Mouse (Mus musculus) limb, embryonic 11.5 days (tissue): ENCODE data around the gene Thap4. TPM values are rescaled to one million over a fixed set of nuclear protein-coding genes. Genes with fewer than 3 reads are reported as not detected.

ENCODE experiments used
- ATAC-seq: fragments of 200-750 bp; cut with Nextera tagmentation; 2 replicates; pipeline ENCODE4 v1.8.0; 2017; ENCODE audit warnings: low read depth; ENCODE audit not compliant: insufficient number of reproducible peaks, low FRiP score, low TSS enrichment
- DNase-seq: peaks from one replicate; pipeline ENCODE4 v3.0.0-alpha.2; 2015; ENCODE audit warnings: low spot score
- H3K27ac ChIP-seq: fragments of 300-500 bp; sonication (generic); replicated peaks from 2 replicates; pipeline ENCODE4 v1.5.1; 2014; ENCODE audit warnings: low read depth, mild to moderate bottlenecking, low read length
- H3K27me3 ChIP-seq: fragments of 300-500 bp; sonication (generic); 2 replicates; pipeline ENCODE4 v1.6.1; 2014; ENCODE audit warnings: mild to moderate bottlenecking, low read length, mixed read lengths; ENCODE audit not compliant: control insufficient read depth, insufficient read depth
- H3K36me3 ChIP-seq: fragments of 300-500 bp; sonication (generic); 2 replicates; pipeline ENCODE4 v1.6.1; 2014; ENCODE audit warnings: mild to moderate bottlenecking, low read length, moderate library complexity, mixed read lengths; ENCODE audit not compliant: control insufficient read depth, insufficient read depth
- H3K4me1 ChIP-seq: fragments of 300-500 bp; sonication (generic); 2 replicates; pipeline ENCODE4 v1.6.1; 2014; ENCODE audit warnings: low read length, mixed read lengths; ENCODE audit not compliant: control insufficient read depth, insufficient read depth
- H3K4me2 ChIP-seq: fragments of 300-500 bp; sonication (generic); 2 replicates; pipeline ENCODE4 v1.6.1; 2014; ENCODE audit warnings: low read depth, mild to moderate bottlenecking, moderate library complexity; ENCODE audit not compliant: severe bottlenecking
- H3K4me3 ChIP-seq: fragments of 300-500 bp; sonication (generic); 2 replicates; pipeline ENCODE4 v1.5.1; 2014; ENCODE audit warnings: low read depth, low read length
- H3K9ac ChIP-seq: fragments of 300-500 bp; sonication (generic); 2 replicates; pipeline ENCODE4 v1.6.1; 2014; ENCODE audit warnings: mild to moderate bottlenecking, low read length
- H3K9me3 ChIP-seq: fragments of 300-500 bp; sonication (generic); 2 replicates; pipeline ENCODE4 v1.6.1; 2016; ENCODE audit warnings: low read length; ENCODE audit not compliant: control insufficient read depth
- WGBS: fragments of 180-500 bp; shearing (Covaris S2); extraction: QIAGEN DNeasy Blood & Tissue Kit; methylation state at CpG from one replicate; pipeline ENCODE4 v1.1.7; 2014; 5-methylcytosine and 5-hydroxymethylcytosine counted together
- polyA plus RNA-seq: library from polyadenylated mRNA; unstranded; fragments of >200 nt; fragmentation: Nextera tagmentation; extraction: Ambion mirVana; gene quantifications from 2 replicates; pipeline ENCODE4 v1.2.1, GENCODE M21; 2014

Gene Thap4
- polyA plus RNA-seq, 1 experiment from 2014 or later: 44.0 TPM

DNA sequence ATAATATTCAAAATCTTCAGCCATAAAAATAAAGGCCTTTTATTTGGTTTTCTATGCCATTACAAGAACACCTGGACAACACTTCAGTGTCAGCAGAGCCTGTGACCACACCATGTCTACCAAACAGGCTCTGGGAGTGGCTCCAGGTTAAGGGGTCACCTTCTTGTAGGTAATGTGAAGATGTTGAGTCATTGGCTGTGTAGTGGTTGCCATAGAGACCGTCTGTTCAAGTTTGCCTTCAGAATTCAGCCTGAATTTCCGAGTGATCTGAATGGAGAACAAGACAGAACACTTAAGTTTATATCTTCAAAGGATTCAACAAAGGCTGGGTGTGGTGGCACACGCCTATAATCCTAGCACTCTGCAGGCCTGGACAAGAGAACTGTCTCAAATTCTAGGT lies 49.3 kb downstream of the Thap4 start:
- H3K9ac ChIP-seq: no peak overlapping the region
- no peak overlapping the region for H3K4me2 ChIP-seq
- no peak overlapping the region for H3K4me3 ChIP-seq
- no peaks in the 10 kb centered on the region for H3K27me3 ChIP-seq
- no peaks in the 10 kb centered on the region for H3K4me1 ChIP-seq
- no peaks in the 10 kb centered on the region; the same call in 1 of the 2 replicates for H3K36me3 ChIP-seq
- no peak for ATAC-seq
- H3K27ac ChIP-seq: no peak overlapping the region
- DNase-seq: no peak
- WGBS: 81% methylated on average over 3 of the region's 3 CpGs
- H3K9me3 ChIP-seq: no peaks in the 10 kb centered on the region

DNA sequence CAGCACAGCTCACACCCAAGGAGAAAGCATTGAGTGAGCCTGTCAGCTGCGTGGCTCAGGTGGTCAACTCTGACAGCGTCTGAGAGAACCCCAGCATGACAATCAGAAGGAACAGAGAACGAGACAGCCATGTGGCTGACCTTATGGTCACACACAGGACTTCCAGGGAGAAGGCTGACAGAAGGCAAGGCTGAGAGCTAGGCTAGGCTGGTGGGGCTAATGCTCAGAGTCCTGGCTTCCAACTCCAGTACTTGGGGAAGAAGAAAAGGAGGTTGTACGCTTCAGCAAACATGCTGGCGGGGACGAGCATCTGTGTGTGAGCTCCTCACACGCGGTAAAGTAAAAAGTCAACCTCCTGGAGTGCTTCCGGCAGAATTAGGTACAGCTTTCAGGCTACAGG lies 50.3 kb downstream of the Thap4 start:
- ATAC-seq (no peak), DNase-seq (no peak)
- Histone ChIP-seq H3K4me2 (no peak overlapping the region), H3K36me3 (no peaks in the 10 kb centered on the region; the same call in 1 of the 2 replicates), H3K4me3 (no peak overlapping the region), H3K4me1 (no peaks in the 10 kb centered on the region), H3K27me3 (no peaks in the 10 kb centered on the region), H3K27ac (no peak overlapping the region), H3K9me3 (no peaks in the 10 kb centered on the region), H3K9ac (no peak overlapping the region)
- WGBS: 92% methylated on average over 9 of the region's 9 CpGs

DNA sequence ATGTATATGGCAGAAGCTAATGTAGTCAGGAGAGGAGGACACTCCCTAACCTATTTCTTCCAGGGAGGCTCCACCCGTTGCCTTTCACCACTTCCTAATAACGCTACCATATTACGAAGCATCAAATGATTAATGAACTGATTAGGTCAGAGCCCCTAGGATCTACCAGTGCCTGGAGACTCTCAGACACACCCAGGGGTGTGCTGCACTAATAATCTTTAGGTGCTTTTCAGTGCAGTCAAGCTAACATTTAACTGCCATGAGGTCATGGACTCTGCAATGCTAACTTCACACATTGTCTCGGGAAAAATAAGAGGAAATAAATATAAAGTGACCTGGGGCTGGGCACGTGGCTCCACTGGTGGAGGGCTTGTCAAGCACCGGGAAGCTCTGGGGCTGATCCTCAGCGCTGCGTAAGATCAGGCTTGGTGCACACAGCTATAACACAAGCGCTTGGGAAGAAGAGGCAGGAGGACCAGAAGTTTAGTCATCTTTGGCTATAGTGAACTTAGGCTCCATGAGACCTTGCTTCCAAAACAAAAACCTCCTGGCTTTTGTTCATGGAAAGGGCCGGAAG lies 51.1 kb downstream of the Thap4 start:
- Histone ChIP-seq H3K9ac (no peak overlapping the region), H3K9me3 (no peaks in the 10 kb centered on the region), H3K27me3 (no peaks in the 10 kb centered on the region), H3K4me1 (no peaks in the 10 kb centered on the region), H3K4me3 (no peak overlapping the region), H3K27ac (no peak overlapping the region), H3K36me3 (no peaks in the 10 kb centered on the region; the same call in 1 of the 2 replicates), H3K4me2 (no peak overlapping the region)
- DNase-seq (no peak), ATAC-seq (no peak)
- 91% methylated on average over 10 of the region's 10 CpGs for WGBS

DNA sequence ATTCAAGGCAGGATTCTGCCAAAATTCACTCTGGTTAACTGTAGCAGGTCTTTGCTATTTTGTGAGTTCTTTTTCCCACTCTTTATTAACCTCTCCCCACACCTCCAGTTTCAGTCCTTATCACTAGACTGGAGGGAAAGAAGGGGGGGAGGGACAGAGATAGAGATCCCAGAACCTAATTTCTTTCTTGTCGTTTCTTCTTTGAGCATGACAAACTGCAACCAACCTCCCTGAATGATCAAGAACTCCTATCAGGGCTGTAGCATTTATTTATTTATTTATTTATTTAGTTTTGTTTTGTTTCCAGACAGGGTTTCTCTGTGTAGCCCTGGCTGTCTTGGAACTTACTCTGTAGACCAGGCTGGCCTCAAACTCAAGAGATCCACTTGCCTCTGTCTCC lies 52.6 kb downstream of the Thap4 start:
- Histone ChIP-seq H3K27me3 (no peaks in the 10 kb centered on the region), H3K36me3 (peaks cover 2% of the 10 kb centered on the region; the same call in 1 of the 2 replicates), H3K9ac (no peak overlapping the region), H3K4me1 (0 out of 2 replicates have a peak, but pooled peaks cover 3% of the 10 kb centered on the region), H3K27ac (no peak overlapping the region), H3K4me3 (no peak overlapping the region), H3K9me3 (no peaks in the 10 kb centered on the region), H3K4me2 (no peak overlapping the region)
- DNase-seq (no peak), ATAC-seq (no peak)
- 79% methylated on average over 1 of the region's 1 CpGs for WGBS

DNA sequence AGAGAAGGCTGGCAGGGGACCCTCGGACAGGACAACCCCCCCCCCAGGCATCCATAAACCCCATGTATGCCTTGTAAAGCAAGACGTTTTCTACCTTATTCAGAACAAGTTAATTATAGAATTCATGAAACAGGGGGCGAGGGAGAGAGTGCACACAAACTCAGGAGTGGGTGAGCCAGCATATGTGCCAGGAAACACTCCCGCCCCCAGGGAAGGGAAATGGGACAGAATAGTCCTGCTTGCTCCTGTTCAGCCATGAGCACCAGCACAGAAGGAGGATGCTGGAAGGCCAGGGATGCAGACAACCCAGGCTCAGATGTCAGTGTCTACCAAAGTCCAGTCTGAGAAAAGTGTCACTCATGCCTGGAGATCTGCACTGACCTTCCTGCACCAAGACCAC lies 55.5 kb downstream of the Thap4 start:
- no peaks in the 10 kb centered on the region for H3K9me3 ChIP-seq
- H3K9ac ChIP-seq: no peak overlapping the region
- no peak for ATAC-seq
- no peak for DNase-seq
- no peaks in the 10 kb centered on the region for H3K27me3 ChIP-seq
- WGBS: 63% methylated on average over 4 of the region's 4 CpGs
- no peak overlapping the region for H3K4me3 ChIP-seq
- H3K4me2 ChIP-seq: no peak overlapping the region
- 0 out of 2 replicates have a peak, but pooled peaks cover 3% of the 10 kb centered on the region for H3K4me1 ChIP-seq
- no peak overlapping the region for H3K27ac ChIP-seq
- peaks cover 2% of the 10 kb centered on the region; the same call in 1 of the 2 replicates for H3K36me3 ChIP-seq

DNA sequence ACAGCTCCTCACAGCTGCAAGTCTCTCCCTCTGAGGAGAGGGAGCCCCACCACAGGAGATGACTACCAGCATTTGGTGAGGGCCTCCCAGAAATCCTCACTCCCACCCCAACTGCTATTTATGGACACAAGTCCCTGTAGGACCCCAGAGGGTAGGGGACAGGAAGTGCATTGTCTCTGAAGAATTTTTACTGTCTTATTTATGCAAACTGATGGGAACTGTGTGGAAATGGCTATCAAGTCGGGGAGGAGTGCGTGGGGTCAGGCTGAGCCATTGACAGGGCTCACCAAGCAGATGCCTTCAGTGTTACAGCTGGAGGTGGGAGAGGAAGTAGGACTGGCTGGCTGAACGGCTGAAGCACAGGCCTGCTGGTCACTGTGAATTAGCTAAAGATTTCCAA lies 57.3 kb downstream of the Thap4 start:
- H3K36me3 ChIP-seq: 0 out of 2 replicates have a peak, but pooled peaks cover 2% of the 10 kb centered on the region
- H3K27me3 ChIP-seq: no peaks in the 10 kb centered on the region
- DNase-seq (no peak), ATAC-seq (no peak)
- 0 out of 2 replicates have a peak, but pooled peaks cover 3% of the 10 kb centered on the region for H3K4me1 ChIP-seq
- no peak overlapping the region for H3K4me3 ChIP-seq
- H3K9ac ChIP-seq: no peak overlapping the region
- H3K27ac ChIP-seq: no peak overlapping the region
- WGBS: 54% methylated on average over 3 of the region's 3 CpGs
- no peaks in the 10 kb centered on the region for H3K9me3 ChIP-seq
- no peak overlapping the region for H3K4me2 ChIP-seq

DNA sequence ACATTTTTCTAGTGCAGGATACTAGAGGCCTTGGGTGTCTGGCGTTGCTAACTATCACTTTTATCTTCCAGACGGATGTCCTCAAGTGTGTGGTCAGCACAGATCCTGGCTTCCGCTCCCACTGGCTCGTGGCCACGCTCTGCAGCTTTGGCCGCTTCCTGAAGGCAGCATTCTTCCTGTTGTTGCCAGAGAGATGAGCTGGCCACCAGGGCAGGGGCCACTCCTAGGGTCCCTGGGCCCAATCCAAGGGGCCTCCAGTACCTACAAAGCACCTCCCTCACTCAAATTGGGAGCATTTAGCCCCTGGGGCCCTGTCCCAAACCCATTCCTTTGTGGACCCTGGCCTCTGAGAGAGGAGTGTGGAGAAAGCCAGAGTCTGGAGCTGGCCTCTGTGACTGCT lies 59.7 kb downstream of the Thap4 start:
- WGBS: 86% methylated on average over 6 of the region's 6 CpGs

DNA sequence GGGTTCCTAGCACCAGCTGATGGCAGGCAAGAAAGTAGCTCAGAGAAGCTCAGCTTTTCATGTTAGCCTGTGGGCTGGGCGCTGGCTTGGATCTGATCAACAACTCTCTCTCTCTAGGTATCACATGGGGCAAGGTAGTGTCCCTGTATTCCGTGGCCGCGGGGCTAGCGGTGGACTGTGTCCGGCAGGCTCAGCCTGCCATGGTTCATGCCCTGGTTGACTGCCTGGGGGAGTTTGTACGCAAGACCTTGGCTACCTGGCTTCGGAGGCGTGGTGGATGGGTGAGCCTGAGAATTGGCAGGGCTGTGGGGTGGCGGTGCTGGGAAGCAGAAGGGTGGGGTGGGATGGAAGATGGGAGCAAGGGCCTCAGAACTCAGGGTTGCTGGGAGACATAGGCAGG lies 60.7 kb downstream of the Thap4 start:
- Histone ChIP-seq H3K9me3 (no peaks in the 10 kb centered on the region), H3K36me3 (0 out of 2 replicates have a peak, but pooled peaks cover 2% of the 10 kb centered on the region), H3K4me1 (0 out of 2 replicates have a peak, but pooled peaks cover 3% of the 10 kb centered on the region), H3K9ac (no peak overlapping the region), H3K27ac (no peak overlapping the region), H3K4me2 (no peak overlapping the region), H3K4me3 (no peak overlapping the region), H3K27me3 (no peaks in the 10 kb centered on the region)
- WGBS: 94% methylated on average over 10 of the region's 10 CpGs
- DNase-seq (no peak), ATAC-seq (no peak)

More for the DNA sequence above, 59.7 kb downstream of the Thap4 start:
- no peak overlapping the region for H3K4me2 ChIP-seq
- H3K9me3 ChIP-seq: no peaks in the 10 kb centered on the region
- no peak overlapping the region for H3K27ac ChIP-seq
- DNase-seq: no peak
- H3K27me3 ChIP-seq: no peaks in the 10 kb centered on the region
- no peak overlapping the region for H3K4me3 ChIP-seq
- no peak for ATAC-seq
- H3K36me3 ChIP-seq: 0 out of 2 replicates have a peak, but pooled peaks cover 2% of the 10 kb centered on the region
- 0 out of 2 replicates have a peak, but pooled peaks cover 3% of the 10 kb centered on the region for H3K4me1 ChIP-seq
- H3K9ac ChIP-seq: no peak overlapping the region

DNA sequence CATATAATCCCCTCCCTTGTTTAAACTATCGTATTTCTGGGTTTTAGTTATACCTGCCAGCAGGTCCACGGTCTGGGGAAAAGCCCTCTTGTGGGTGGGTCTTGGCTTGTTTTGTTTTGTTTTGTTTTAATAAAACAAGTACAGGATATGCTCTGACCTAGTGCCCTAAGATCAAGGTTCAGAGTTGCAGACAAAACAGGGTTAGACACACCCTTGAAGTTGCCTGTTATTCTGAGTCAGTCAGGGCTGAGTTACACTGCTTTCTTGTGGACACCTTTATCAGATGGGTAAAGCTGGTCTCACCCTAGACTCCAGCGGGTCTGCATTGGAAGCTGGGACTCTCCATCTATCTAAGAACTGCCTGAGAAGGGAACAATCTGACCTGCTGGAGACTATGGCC lies 61.2 kb downstream of the Thap4 start:
- H3K36me3 ChIP-seq: 0 out of 2 replicates have a peak, but pooled peaks cover 2% of the 10 kb centered on the region
- DNase-seq (no peak), ATAC-seq (no peak)
- 0 out of 2 replicates have a peak, but pooled peaks cover 3% of the 10 kb centered on the region for H3K4me1 ChIP-seq
- H3K4me2 ChIP-seq: no peak overlapping the region
- H3K27me3 ChIP-seq: no peaks in the 10 kb centered on the region
- no peak overlapping the region for H3K9ac ChIP-seq
- 95% methylated on average over 3 of the region's 3 CpGs for WGBS
- no peak overlapping the region for H3K27ac ChIP-seq
- no peak overlapping the region for H3K4me3 ChIP-seq
- H3K9me3 ChIP-seq: no peaks in the 10 kb centered on the region
